Mouse (Mus musculus): ENCODE data around the gene Ccr4. TPM values are rescaled to one million over a fixed set of nuclear protein-coding genes. Genes with fewer than 3 reads are reported as not detected.

Gene Ccr4
- polyA plus RNA-seq, 1 experiment from 2014 or later, result not detected

DNA sequence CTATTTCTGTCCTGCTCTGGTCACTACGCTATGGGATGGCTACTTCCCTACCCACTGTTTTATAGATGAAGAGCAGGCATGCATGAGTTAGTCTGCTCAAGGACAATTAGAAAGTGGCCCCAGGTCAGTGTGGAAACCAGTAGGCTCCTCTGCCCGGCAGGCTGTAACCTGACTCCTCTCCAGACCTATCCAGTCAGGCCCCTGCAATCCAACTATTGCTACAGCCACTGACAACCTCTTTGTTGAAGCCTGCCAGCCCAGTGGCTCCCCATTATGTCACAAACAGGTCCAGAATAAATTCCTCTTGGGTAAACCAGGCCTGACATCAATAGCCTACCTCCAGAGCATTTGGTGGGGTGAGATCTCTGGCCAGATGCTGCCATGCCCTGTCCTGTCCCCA lies 31.9 kb upstream of the Ccr4 start:
- WGBS, result 30% methylated on average over 2 of the region's 2 CpGs
- ATAC-seq (ENCODE audit: insufficient number of reproducible peaks, low FRiP score), result peak; percentile 41; the same call in 1 of the 2 replicates
- Histone ChIP-seq H3K27ac (ENCODE audit: poor library complexity, severe bottlenecking) (peak overlapping the region; percentile 77), H3K4me1 (replicated peaks) (peaks cover 35% of the 10 kb centered on the region), H3K4me2 (peak overlapping the region; percentile 35), H3K9ac (no peak overlapping the region), H3K4me3 (no peak overlapping the region), H3K27me3 (replicated peaks) (no peaks in the 10 kb centered on the region), H3K36me3 (no peaks in the 10 kb centered on the region), H3K9me3 (replicated peaks) (no peaks in the 10 kb centered on the region)

DNA sequence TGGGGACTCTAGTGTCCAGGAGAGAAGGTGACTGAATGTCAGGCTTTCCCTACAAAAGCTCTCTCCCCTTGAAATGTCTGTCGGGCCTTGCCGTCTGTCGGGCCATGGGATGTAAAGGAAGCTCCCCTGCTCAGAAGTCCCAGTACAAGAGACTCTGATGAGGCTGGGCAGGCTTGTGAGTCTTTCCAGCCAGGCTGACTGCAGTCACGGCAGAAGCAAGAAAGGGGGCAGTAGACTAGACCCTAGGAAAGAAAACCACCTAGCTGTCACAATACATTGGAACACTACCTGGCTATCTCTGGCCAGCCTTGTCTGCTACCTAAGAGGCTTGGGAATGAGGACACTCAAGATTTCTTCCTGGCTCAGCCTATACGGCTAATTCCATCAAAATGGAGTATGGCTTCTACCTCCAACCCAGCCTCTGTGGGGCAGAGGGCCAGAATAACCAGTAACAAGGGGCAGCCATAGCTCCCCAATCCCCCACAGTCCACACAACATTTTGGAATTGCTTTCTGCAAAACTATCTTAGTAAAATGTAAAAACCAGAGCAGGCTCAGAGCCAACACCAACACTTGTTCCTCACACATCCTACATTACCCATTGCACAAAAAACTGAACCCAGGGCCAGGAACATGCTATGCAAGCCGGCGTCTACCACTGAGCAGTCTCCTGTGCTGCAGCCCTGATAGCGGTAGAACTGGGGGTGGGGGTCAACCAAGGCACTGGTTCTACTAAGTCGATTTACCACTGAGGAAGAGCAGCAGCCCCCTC lies 30.2 kb upstream of the Ccr4 start:
- no peaks in the 10 kb centered on the region for H3K27me3 ChIP-seq (replicated peaks)
- H3K36me3 ChIP-seq, result no peaks in the 10 kb centered on the region
- H3K4me3 ChIP-seq, result no peak overlapping the region
- H3K4me2 ChIP-seq, result no peak overlapping the region
- ATAC-seq (ENCODE audit: insufficient number of reproducible peaks, low FRiP score), result no peak
- H3K4me1 ChIP-seq (replicated peaks), result peaks cover 24% of the 10 kb centered on the region
- H3K9ac ChIP-seq, result no peak overlapping the region
- no peak overlapping the region for H3K27ac ChIP-seq (ENCODE audit: poor library complexity, severe bottlenecking)
- WGBS, result 68% methylated on average over 9 of the region's 9 CpGs
- H3K9me3 ChIP-seq (replicated peaks), result no peaks in the 10 kb centered on the region

DNA sequence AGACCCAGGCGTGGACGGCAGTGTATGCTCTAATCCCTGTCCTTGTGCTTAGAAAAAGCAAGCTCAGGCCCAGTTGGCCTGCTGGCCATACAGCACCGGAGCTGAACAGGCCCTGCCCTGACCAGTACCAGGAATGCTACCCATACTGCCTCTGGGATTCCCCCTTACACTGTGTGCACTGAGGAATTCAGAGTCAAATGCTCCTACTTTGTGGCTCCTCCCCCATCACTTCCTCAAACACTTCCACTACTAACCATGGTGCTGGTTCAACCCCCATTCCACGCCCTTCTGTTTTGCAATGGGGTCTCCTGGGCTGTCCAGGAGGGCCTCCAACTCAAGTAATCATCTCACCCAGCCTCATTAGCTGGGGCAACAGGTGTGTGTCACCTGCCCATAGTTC lies 29.1 kb upstream of the Ccr4 start:
- Histone ChIP-seq H3K9ac (no peak overlapping the region), H3K36me3 (no peaks in the 10 kb centered on the region), H3K4me3 (no peak overlapping the region), H3K9me3 (replicated peaks) (no peaks in the 10 kb centered on the region), H3K4me1 (replicated peaks) (peaks cover 24% of the 10 kb centered on the region), H3K27ac (ENCODE audit: poor library complexity, severe bottlenecking) (no peak overlapping the region), H3K4me2 (no peak overlapping the region), H3K27me3 (replicated peaks) (no peaks in the 10 kb centered on the region)
- peak; percentile 68; the same call in 1 of the 2 replicates for ATAC-seq (ENCODE audit: insufficient number of reproducible peaks, low FRiP score)
- 51% methylated on average over 4 of the region's 4 CpGs for WGBS

DNA sequence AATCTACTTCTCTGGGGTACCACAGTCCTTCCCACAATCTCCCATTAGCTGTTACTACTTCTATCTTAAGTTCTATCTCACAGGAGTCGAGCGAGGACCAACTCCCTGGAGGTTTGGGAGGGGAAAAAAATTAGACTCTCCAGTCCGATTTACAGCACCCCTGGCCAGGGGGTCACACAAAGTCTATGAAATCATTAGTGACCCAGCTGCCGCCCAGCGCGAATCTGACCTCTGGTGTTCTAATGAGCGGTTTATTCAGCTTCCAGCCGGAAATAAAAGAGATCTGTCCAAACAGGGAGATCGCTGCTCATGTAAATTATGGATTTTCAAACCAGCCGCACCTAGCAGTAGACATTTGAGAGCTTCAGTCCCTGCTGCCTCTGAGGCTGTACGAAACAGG lies 26.6 kb upstream of the Ccr4 start:
- Histone ChIP-seq H3K27ac (ENCODE audit: poor library complexity, severe bottlenecking) (no peak overlapping the region), H3K4me2 (no peak overlapping the region), H3K4me3 (no peak overlapping the region), H3K4me1 (replicated peaks) (peaks cover 27% of the 10 kb centered on the region), H3K9ac (no peak overlapping the region), H3K9me3 (replicated peaks) (no peaks in the 10 kb centered on the region), H3K27me3 (replicated peaks) (no peaks in the 10 kb centered on the region), H3K36me3 (no peaks in the 10 kb centered on the region)
- WGBS, result 64% methylated on average over 11 of the region's 11 CpGs
- ATAC-seq (ENCODE audit: insufficient number of reproducible peaks, low FRiP score), result no peak

DNA sequence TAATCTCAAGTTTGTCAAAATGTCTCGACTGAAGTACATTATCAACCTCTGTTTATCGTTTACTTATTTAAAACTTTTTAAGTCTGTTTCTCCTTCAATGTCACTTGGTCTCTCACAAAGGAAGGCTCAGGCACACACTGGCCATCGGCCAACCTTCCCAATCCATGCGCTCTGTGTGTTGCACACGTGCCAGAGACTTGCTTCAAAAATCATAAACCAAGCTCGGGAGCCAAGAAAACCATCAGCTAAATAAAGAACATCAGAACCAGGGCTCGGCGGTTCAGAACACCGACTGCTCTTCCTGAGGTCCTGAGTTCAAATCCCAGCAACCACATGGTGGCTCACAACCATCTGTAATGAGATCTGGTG lies 23.9 kb upstream of the Ccr4 start:
- WGBS, result 53% methylated on average over 9 of the region's 9 CpGs
- H3K27ac ChIP-seq (ENCODE audit: poor library complexity, severe bottlenecking), result peak overlapping the region; percentile 67

DNA sequence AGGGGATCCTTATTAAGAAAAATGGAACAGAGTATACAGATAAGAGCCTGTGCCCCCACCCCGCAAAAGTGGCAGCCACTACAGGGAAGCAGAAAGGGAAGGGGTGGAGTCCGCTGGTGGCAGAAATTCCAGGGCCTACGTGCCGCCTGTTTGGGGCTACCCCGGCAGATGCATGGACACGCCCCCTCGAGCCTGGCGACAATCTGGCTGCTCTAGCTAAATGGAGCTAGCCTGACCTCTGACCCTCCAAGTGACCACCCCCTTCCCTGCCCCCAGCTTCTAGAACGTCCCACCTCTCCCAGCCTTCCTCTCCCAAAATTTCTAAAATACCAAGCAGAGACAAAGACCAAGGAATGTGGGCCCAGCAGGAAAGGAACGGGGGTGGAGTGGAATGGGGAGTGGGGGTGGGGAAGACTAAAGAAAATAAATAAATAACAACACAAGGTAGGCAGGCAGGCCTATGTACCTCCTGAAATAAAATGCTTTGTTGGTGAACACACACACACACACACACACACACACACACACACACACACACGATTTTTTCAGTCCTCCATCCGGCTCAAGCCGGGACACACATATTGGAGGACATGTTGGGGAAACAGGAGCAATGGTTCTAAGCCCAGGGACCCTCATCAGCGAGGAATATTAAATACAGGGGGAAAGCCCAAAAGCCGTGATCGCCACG lies 23.4 kb upstream of the Ccr4 start:
- ATAC-seq (ENCODE audit: insufficient number of reproducible peaks, low FRiP score), result peak; percentile 48
- H3K27me3 ChIP-seq (replicated peaks), result no peaks in the 10 kb centered on the region
- WGBS, result 13% methylated on average over 17 of the region's 17 CpGs
- H3K4me2 ChIP-seq, result peak overlapping the region; percentile 54
- H3K4me3 ChIP-seq, result peak overlapping the region; percentile 4; the same call in 1 of the 2 replicates
- peak overlapping the region; percentile 67 for H3K27ac ChIP-seq (ENCODE audit: poor library complexity, severe bottlenecking)
- H3K9ac ChIP-seq, result no peak overlapping the region; the same call in 1 of the 2 replicates
- H3K36me3 ChIP-seq, result no peaks in the 10 kb centered on the region
- H3K4me1 ChIP-seq (replicated peaks), result peaks cover 28% of the 10 kb centered on the region
- H3K9me3 ChIP-seq (replicated peaks), result no peaks in the 10 kb centered on the region

More for the DNA sequence above, 23.9 kb upstream of the Ccr4 start:
- Histone ChIP-seq H3K36me3 (no peaks in the 10 kb centered on the region), H3K4me1 (replicated peaks) (peaks cover 30% of the 10 kb centered on the region), H3K4me3 (no peak overlapping the region), H3K27me3 (replicated peaks) (no peaks in the 10 kb centered on the region), H3K4me2 (peak overlapping the region; percentile 54; the same call in 1 of the 2 replicates), H3K9me3 (replicated peaks) (no peaks in the 10 kb centered on the region), H3K9ac (no peak overlapping the region)
- no peak for ATAC-seq (ENCODE audit: insufficient number of reproducible peaks, low FRiP score)

DNA sequence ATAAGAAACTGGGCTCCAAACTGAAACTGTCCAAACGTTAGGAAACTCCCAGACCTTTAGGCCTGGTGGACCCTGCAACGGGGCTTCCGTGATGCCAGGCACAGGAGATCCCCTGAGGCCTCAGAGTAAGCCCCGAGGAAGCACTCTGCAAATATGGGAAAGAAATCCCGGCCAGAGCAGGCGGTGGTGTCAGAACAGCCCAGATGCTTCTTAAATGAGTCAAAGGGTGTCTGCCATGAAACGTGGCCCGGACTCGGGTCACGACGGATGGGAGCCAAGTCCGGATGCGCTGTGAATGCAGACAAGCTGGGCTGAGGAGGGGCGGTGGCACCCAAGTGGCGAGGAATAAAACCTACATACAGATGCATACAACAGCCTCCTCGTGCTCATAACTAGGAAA lies 22.4 kb upstream of the Ccr4 start:
- 2% methylated on average over 16 of the region's 16 CpGs for WGBS
- ATAC-seq (ENCODE audit: insufficient number of reproducible peaks, low FRiP score), result peak; percentile 53; the same call in 1 of the 2 replicates

DNA sequence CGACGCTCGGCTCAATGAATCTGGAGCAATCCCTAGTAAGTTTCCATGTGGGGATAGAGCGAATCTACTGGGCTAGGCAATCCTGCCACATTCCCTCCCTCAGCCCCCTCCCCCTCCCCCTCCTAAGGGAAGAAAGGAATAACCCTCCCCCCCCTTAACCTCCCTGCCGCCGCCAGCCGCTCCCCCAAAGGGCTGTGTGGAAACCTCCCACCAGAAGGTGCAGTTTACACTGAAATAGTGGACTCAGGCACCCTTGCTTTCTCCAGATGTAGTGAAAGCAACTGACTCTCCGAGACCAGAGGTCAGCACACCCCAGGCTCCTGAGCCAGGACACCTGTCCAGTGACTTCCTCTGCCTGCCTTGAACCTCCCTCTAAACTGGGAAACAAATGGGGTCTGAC lies 21.9 kb upstream of the Ccr4 start:
- Histone ChIP-seq H3K4me1 (replicated peaks) (peaks cover 28% of the 10 kb centered on the region), H3K4me3 (peak overlapping the region; percentile 19), H3K27ac (ENCODE audit: poor library complexity, severe bottlenecking) (peak overlapping the region; percentile 35), H3K36me3 (no peaks in the 10 kb centered on the region), H3K4me2 (peak overlapping the region; percentile 58), H3K27me3 (replicated peaks) (no peaks in the 10 kb centered on the region), H3K9ac (no peak overlapping the region), H3K9me3 (replicated peaks) (no peaks in the 10 kb centered on the region)
- no peak for ATAC-seq (ENCODE audit: insufficient number of reproducible peaks, low FRiP score)
- WGBS, result 9% methylated on average over 8 of the region's 8 CpGs

More for the DNA sequence above, 22.4 kb upstream of the Ccr4 start:
- Histone ChIP-seq H3K36me3 (no peaks in the 10 kb centered on the region), H3K4me3 (peak overlapping the region; percentile 19), H3K9ac (no peak overlapping the region), H3K4me1 (replicated peaks) (peaks cover 28% of the 10 kb centered on the region), H3K9me3 (replicated peaks) (no peaks in the 10 kb centered on the region), H3K27ac (ENCODE audit: poor library complexity, severe bottlenecking) (peak overlapping the region; percentile 35), H3K27me3 (replicated peaks) (no peaks in the 10 kb centered on the region), H3K4me2 (peak overlapping the region; percentile 58)

DNA sequence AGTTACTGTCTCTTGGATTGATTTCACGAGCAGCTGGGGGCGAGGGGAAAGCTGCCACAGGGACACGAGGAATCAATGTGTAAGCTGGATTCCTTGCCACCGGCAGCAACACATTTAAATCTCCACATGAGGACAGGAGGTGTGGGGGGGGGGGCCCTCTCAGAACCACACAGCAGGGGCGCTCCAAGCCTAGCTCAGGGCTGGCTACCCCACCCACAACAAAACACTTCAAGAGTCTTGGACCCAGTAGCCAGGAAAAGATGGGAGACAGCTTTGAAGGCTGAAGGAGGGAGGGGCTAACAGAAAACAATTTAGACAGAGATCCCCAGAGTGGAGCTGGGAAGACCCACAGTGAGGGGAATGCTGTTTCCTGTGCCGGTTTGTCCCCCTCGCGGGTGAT lies 21.2 kb upstream of the Ccr4 start:
- H3K4me3 ChIP-seq, result no peak overlapping the region

DNA sequence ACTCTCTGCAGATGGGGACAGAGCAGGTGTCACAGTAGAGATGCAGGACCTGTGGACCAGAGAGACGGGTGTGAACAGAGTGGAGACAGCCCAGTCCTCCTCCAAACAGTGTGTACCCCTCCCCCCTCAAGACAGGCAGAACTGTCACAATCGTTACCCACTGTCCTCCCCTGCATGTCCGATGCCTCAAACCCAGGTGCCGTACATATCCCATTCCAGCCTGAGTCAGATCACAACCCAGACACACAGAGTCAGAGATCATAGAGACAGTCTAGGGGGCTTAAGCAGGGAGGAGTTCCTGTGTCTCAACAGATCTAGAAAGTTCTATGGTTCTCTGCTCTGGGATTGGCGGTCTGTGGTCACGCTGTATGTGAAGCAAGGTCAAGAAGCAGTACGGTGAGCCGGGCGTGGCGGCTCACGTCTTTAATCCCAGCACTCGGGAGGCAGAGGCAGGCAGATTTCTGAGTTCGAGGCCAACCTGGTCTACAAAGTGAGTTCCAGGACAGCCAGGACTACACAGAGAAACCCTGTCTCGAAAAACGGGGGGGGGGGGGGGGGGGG lies 20.4 kb upstream of the Ccr4 start:
- H3K36me3 ChIP-seq, result no peaks in the 10 kb centered on the region
- H3K27ac ChIP-seq (ENCODE audit: poor library complexity, severe bottlenecking), result no peak overlapping the region
- no peaks in the 10 kb centered on the region for H3K27me3 ChIP-seq (replicated peaks)
- H3K4me1 ChIP-seq (replicated peaks), result peaks cover 28% of the 10 kb centered on the region
- no peak overlapping the region for H3K4me3 ChIP-seq
- H3K9ac ChIP-seq, result no peak overlapping the region
- no peak overlapping the region for H3K4me2 ChIP-seq
- 77% methylated on average over 14 of the region's 15 CpGs for WGBS
- H3K9me3 ChIP-seq (replicated peaks), result no peaks in the 10 kb centered on the region
- no peak for ATAC-seq (ENCODE audit: insufficient number of reproducible peaks, low FRiP score)

More for the DNA sequence above, 21.2 kb upstream of the Ccr4 start:
- Histone ChIP-seq H3K4me1 (replicated peaks) (peaks cover 28% of the 10 kb centered on the region), H3K4me2 (peak overlapping the region; percentile 58), H3K9ac (no peak overlapping the region), H3K27me3 (replicated peaks) (no peaks in the 10 kb centered on the region), H3K36me3 (no peaks in the 10 kb centered on the region), H3K9me3 (replicated peaks) (no peaks in the 10 kb centered on the region), H3K27ac (ENCODE audit: poor library complexity, severe bottlenecking) (no peak overlapping the region)
- 9% methylated on average over 8 of the region's 8 CpGs for WGBS
- no peak for ATAC-seq (ENCODE audit: insufficient number of reproducible peaks, low FRiP score)

DNA sequence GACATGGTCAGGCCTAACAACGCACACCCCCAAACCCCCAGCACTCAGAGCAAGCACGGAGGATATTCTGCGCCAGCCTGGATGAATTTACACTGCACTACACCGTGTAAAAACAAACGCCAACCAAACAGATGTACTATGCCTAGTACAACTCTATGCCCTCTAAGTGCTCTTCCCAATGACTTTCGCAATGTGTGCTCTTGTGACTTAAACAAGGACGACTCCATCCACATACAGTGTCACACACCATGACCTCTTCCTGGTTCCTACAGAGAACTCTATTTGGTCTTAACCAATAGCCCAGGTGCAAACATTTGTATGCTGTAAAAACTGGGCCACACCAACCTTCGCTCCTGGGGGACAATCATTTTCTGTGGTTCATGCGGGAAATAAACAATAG lies 17.8 kb upstream of the Ccr4 start:
- Histone ChIP-seq H3K9ac (no peak overlapping the region), H3K27ac (ENCODE audit: poor library complexity, severe bottlenecking) (no peak overlapping the region), H3K36me3 (no peaks in the 10 kb centered on the region), H3K4me2 (no peak overlapping the region), H3K4me1 (replicated peaks) (peaks cover 18% of the 10 kb centered on the region), H3K4me3 (no peak overlapping the region), H3K9me3 (replicated peaks) (no peaks in the 10 kb centered on the region), H3K27me3 (replicated peaks) (no peaks in the 10 kb centered on the region)
- no peak for ATAC-seq (ENCODE audit: insufficient number of reproducible peaks, low FRiP score)
- 86% methylated on average over 9 of the region's 9 CpGs for WGBS
